Mouse (Mus musculus): ENCODE results near the gene Syn2. TPM values are rescaled to one million over a fixed set of nuclear protein-coding genes. Genes with fewer than 3 reads are reported as not detected.

Gene Syn2
- polyA plus RNA-seq, 1 experiment, result 51.2 TPM

GRCm38 (mm10) chr6:115181094-115181493 is 46.4 kb downstream of the Syn2 start:
- TF ChIP-seq CTCF (IDR thresholded peaks at IDR 0.05; ENCODE audit: borderline replicate concordance, extremely low read depth, insufficient read depth, insufficient read length) (no peak), POLR2A (IDR thresholded peaks at IDR 0.05; ENCODE audit: borderline replicate concordance, extremely low read depth, insufficient read depth, insufficient read length, poor library complexity, severe bottlenecking) (no peak)

DNA sequence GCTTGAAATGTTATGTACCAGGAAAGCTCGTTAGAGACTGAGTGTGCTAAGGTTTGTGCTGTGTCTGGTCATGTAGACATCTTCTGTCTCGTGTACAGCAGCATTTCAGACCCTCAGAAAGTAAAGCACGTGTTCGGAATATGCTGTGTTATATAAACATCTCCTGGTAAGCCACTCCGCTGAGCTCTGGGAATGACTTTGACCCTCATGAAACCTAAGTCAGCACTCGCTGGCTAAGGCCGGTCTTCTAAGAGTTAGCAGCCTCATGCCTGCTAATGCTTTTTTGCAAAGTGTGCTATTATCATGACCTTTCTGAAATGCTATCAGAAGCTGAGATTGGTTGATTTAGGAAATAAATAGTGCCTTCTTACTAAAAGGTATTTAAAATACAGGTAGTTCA is 56.4 kb downstream of the Syn2 start:
- TF ChIP-seq POLR2A (IDR thresholded peaks at IDR 0.05; ENCODE audit: borderline replicate concordance, extremely low read depth, insufficient read depth, insufficient read length, poor library complexity, severe bottlenecking) (no peak), CTCF (IDR thresholded peaks at IDR 0.05; ENCODE audit: borderline replicate concordance, extremely low read depth, insufficient read depth, insufficient read length) (no peak)
- no peak for DNase-seq (ENCODE audit: low read depth)

More at GRCm38 (mm10) chr6:115181094-115181493, 46.4 kb downstream of the Syn2 start:
- DNase-seq (ENCODE audit: low read depth), result no peak

GRCm38 (mm10) chr6:115200753-115201152 is 66.1 kb downstream of the Syn2 start:
- no peak for TF ChIP-seq CTCF (IDR thresholded peaks at IDR 0.05; ENCODE audit: borderline replicate concordance, extremely low read depth, insufficient read depth, insufficient read length)
- TF ChIP-seq POLR2A (IDR thresholded peaks at IDR 0.05; ENCODE audit: borderline replicate concordance, extremely low read depth, insufficient read depth, insufficient read length, poor library complexity, severe bottlenecking), result no peak
- DNase-seq (ENCODE audit: low read depth), result no peak

GRCm38 (mm10) chr6:115203029-115203428 is 68.3 kb downstream of the Syn2 start:
- TF ChIP-seq CTCF (IDR thresholded peaks at IDR 0.05; ENCODE audit: borderline replicate concordance, extremely low read depth, insufficient read depth, insufficient read length) (0 out of 2 replicates have a peak, but pooled peaks have one; percentile 1), POLR2A (IDR thresholded peaks at IDR 0.05; ENCODE audit: borderline replicate concordance, extremely low read depth, insufficient read depth, insufficient read length, poor library complexity, severe bottlenecking) (no peak)
- no peak for DNase-seq (ENCODE audit: low read depth)

DNA sequence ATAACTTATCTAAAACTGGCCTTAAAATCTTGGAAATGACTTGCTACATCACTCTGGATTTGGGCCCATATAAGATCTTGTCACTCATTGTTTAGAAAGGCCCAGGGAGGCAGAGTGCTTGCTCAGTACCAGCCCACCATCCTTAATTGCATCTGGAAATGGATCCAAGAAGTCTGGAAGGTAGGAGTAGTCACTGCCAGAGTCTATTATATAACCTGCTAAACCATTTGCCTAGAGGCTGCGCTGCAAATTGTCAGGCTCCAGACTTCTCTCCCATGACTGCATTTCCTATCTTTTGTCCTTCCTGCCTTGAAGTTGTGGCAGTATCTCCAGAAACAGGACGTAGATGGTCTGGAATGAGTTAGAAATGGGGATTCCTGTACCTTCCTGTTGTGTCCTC is 75.5 kb downstream of the Syn2 start:
- TF ChIP-seq CTCF (IDR thresholded peaks at IDR 0.05; ENCODE audit: borderline replicate concordance, extremely low read depth, insufficient read depth, insufficient read length) (no peak), POLR2A (IDR thresholded peaks at IDR 0.05; ENCODE audit: borderline replicate concordance, extremely low read depth, insufficient read depth, insufficient read length, poor library complexity, severe bottlenecking) (no peak)
- DNase-seq (ENCODE audit: low read depth), result no peak

GRCm38 (mm10) chr6:115210820-115211219 is 76.1 kb downstream of the Syn2 start:
- DNase-seq (ENCODE audit: low read depth), result no peak
- no peak for TF ChIP-seq POLR2A (IDR thresholded peaks at IDR 0.05; ENCODE audit: borderline replicate concordance, extremely low read depth, insufficient read depth, insufficient read length, poor library complexity, severe bottlenecking)
- no peak for TF ChIP-seq CTCF (IDR thresholded peaks at IDR 0.05; ENCODE audit: borderline replicate concordance, extremely low read depth, insufficient read depth, insufficient read length)

DNA sequence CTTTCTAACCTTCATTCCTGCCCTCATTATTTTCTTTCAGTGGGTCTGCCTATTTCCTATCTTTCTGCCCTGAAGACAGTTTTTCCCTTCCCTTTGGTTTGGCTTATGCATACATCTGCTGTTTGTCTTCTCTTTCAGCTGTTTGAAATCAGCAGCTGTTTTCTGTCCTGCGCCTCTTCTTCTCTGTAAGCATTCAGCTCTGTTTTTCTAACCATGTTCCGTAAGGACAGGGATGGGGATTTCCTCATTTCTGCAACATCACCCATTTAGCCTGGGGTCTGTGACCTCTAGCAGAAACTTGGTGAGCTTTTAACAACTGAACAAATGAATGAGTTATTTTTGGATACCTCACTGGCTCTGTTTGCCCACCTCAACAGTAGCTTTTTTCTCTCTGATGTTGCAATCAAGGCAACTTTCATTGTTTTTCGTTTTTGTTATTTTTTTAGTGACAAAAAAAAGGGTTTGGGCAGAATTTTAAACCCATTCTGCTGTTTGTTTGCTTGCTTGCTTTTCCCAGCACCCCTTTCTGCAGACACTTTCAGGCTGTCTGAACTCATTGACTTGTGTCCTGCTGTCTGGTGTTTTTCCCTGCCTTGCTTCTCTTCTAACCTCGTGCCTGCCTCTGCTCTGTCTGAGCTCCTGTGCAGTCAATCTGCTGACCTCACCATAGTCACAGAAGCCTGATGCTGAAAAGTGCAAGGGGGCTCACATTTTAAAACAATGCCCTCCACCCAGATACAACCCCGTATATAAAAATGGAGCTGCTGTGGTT is 77.6 kb downstream of the Syn2 start:
- no peak for DNase-seq (ENCODE audit: low read depth)
- no peak for TF ChIP-seq CTCF (IDR thresholded peaks at IDR 0.05; ENCODE audit: borderline replicate concordance, extremely low read depth, insufficient read depth, insufficient read length)
- TF ChIP-seq POLR2A (IDR thresholded peaks at IDR 0.05; ENCODE audit: borderline replicate concordance, extremely low read depth, insufficient read depth, insufficient read length, poor library complexity, severe bottlenecking), result no peak

GRCm38 (mm10) chr6:115213129-115213528 is 78.4 kb downstream of the Syn2 start:
- DNase-seq (ENCODE audit: low read depth), result no peak

DNA sequence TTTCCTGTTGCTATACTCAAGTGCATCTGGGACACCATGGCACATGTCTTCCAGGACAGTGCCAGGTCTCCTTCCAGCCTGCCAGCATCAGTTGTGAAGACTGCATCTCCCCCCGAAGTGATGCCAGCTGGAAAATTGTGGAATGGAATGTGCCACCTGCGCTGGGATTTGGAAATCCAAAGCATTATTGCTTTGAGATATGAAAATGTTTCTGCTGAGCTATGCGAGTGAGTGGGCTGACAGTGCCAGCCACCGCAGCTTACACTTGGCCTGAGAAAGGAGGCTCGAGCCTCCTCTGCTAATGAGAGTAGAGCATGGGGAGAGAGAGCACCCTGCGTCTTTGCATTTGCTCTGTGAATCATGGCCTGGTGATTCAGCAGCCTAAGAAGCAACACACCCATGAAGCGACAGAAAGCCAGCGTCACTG is 86.5 kb downstream of the Syn2 start:
- TF ChIP-seq POLR2A (IDR thresholded peaks at IDR 0.05; ENCODE audit: borderline replicate concordance, extremely low read depth, insufficient read depth, insufficient read length, poor library complexity, severe bottlenecking) (no peak), CTCF (IDR thresholded peaks at IDR 0.05; ENCODE audit: borderline replicate concordance, extremely low read depth, insufficient read depth, insufficient read length) (no peak)
- DNase-seq (ENCODE audit: low read depth), result peak; percentile 56

More at GRCm38 (mm10) chr6:115213129-115213528, 78.4 kb downstream of the Syn2 start:
- TF ChIP-seq CTCF (IDR thresholded peaks at IDR 0.05; ENCODE audit: borderline replicate concordance, extremely low read depth, insufficient read depth, insufficient read length) (no peak), POLR2A (IDR thresholded peaks at IDR 0.05; ENCODE audit: borderline replicate concordance, extremely low read depth, insufficient read depth, insufficient read length, poor library complexity, severe bottlenecking) (no peak)

GRCm38 (mm10) chr6:115225519-115225918 is 90.8 kb downstream of the Syn2 start:
- DNase-seq (ENCODE audit: low read depth), result peak; percentile 76
- no peak for TF ChIP-seq POLR2A (IDR thresholded peaks at IDR 0.05; ENCODE audit: borderline replicate concordance, extremely low read depth, insufficient read depth, insufficient read length, poor library complexity, severe bottlenecking)
- no peak for TF ChIP-seq CTCF (IDR thresholded peaks at IDR 0.05; ENCODE audit: borderline replicate concordance, extremely low read depth, insufficient read depth, insufficient read length)

DNA sequence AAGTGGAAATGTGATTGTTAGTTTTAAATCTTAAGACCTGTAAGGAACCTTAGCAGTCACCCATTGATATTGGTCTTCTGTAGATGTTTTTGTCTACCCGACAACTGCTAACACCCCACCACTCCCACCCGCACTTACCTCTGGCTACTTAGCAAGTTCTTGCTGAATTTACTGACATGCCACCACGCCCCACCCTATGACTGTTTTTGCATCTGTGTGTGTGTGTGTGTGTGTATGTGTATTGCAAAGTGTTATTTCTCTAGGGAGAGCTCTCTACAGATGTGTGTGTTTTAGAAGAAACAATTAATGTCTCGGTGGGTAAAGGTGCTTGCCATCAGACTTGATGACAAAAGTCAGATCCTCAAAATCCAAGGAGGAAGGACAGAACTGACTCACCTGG is 92.3 kb downstream of the Syn2 start, which contains the start of gene Gm17482:
TSS of gene Gm17482 (plus strand) at position 301 of the 400 bp plus-strand sequence.
- no peak for TF ChIP-seq CTCF (IDR thresholded peaks at IDR 0.05; ENCODE audit: borderline replicate concordance, extremely low read depth, insufficient read depth, insufficient read length)
- no peak for TF ChIP-seq POLR2A (IDR thresholded peaks at IDR 0.05; ENCODE audit: borderline replicate concordance, extremely low read depth, insufficient read depth, insufficient read length, poor library complexity, severe bottlenecking)
- no peak for DNase-seq (ENCODE audit: low read depth)

- TF ChIP-seq POLR2A (IDR thresholded peaks at IDR 0.05; ENCODE audit: borderline replicate concordance, extremely low read depth, insufficient read depth, insufficient read length, poor library complexity, severe bottlenecking) (no peak), CTCF (IDR thresholded peaks at IDR 0.05; ENCODE audit: borderline replicate concordance, extremely low read depth, insufficient read depth, insufficient read length) (peak; percentile 89)
- DNase-seq (ENCODE audit: low read depth), result peak; percentile 92
Observed at GRCm38 (mm10) chr6:115227529-115227928, 92.8 kb downstream of the Syn2 start.
